Mouse (Mus musculus) gastrocnemius, postnatal 10 days (tissue): Measurements from ENCODE around the gene Nlgn1. TPM values are rescaled to one million over a fixed set of nuclear protein-coding genes. Genes with fewer than 3 reads are reported as not detected.

ENCODE experiments used
- DNase-seq: peaks from one replicate; pipeline ENCODE4 v3.0.0; 2021; ENCODE audit warnings: mixed read lengths
- total RNA-seq, 2 experiments: library from RNA; stranded (reverse); gene quantifications; 2 replicates each; pipeline ENCODE4 v1.2.3; 2021

The Nlgn1 gene
- total RNA-seq, 2 experiments from 2014 or later, result 1.2 to 1.5 TPM

DNA sequence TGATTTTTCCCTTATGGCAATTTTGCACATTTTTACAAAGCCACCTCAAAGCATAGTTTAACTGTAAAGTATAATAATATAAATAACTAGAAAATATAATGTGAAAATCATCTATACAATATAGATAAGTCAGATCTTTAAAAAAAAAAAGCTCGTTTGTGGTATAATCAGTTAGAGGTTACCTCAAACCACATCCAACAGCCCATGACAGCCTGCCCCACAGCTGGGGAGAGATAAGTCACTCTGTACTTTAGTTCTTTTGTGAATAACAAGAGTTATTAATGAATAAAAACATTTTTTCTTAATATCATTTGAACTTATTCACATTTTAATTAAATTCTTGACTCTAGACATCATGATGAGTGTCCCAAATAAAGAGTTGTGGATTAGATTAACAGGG, 130.8 kb downstream of the Nlgn1 start:
- no peak for DNase-seq

DNA sequence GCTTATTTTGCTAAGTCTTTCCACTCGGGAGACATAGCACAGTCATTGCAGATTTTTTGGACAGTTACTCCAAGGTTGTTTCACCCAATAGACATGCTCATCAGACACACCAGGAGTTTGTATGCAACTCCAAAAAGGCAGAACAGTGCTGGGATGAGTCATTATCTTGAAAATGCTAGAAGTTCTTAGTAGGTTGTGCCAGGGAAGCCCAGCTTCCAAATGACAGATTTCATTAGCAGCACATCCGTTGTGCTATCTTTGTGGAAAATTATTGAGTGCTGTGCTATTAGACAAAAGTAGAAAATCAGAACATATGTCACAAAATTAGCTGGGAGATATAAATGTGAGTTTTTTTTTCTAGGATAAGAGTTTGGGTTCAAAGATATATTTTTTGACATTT, 137.3 kb downstream of the Nlgn1 start:
- DNase-seq, result no peak

DNA sequence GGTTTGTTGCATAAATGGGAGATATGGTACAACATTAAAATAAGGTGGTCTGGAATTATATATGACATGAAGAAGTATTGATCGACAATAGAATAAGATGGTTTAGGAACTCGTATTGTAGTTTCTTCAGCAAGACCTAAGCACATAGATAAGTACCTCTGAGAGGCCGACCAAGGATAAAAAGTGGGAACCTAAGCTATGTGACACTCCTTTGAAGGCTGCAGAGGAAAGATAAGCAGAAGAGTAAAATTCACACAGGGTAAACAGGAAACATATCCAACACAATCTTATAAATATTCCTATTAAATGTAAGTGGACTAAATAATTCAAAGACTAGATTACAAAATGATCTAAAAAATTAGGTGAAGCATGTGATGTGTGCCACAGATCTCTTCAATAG, 151.2 kb downstream of the Nlgn1 start:
- DNase-seq, result no peak

DNA sequence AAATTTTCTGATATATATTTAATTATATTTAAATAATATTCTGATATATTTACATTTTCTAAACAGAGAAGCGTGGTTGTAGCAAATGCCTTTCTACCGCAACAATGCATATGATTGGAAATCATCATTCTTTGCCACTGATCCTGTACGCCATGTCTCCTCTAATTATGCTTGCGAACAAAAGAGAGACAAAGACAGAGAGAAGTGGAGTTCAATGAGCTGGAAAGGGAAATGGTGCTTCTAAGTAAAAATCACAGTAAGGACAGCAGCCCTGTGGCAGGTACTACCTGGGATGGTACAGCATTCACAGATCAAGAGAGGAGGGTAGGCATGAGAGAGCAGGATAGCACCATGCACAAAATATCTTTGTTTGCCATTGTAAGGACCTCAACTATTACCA, 156.9 kb downstream of the Nlgn1 start:
- no peak for DNase-seq

DNA sequence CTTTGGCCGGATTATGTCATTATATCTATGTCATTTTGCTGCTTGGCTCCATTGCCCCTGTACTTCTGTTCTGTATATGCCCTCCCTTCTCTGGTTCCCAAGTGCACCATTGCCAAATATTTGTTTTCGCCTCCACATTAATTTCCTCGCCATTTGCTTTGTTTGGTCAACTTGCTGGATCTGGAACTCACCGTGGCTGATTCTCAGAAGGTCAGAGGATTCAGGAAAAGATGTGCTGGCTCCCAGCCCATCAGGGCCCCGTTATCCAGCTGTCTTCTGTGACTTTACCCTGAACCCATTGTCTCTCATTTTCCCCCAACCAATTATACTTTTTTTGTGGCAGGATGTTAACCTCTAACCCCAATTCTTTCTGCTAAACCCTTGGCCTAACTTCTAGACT, 158.0 kb downstream of the Nlgn1 start:
- no peak for DNase-seq

DNA sequence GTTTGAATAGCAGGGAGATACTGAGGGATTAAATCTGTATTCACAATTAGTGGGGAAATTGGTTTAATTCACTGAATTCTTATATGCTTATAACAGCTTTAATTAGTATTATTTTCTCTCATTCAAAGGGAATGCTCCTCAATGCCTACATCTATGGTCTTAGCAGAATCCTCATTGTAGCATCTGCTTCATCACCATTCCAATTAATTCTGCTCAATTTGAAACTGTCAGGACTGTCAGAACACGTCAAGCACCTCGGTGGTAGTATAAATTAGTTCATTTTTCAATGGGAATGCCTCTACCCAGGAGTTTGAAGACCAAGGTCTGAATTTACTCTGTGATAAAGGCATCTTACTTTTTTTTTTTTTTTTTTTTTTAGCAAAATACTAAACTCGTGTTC, 158.6 kb downstream of the Nlgn1 start:
- no peak for DNase-seq

DNA sequence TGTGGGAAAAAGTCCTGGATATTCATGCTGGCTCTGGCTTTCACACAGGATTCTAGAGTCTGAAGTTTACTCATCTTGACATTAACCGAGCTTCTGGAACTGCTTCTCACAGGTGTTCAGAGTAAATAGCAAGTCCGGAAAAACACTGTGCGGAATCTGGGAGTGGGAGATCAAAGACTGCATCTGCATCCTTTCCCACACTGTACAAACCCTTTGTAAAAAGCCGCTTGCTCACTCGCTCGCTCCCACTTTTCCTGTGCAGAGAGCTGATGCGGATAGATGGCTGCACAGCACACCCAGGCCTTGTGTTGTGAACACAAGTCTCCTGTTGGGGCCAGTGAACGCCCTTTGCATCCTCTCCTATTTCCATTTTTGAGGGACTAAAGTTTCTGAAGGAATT, 165.5 kb downstream of the Nlgn1 start:
- DNase-seq, result no peak

DNA sequence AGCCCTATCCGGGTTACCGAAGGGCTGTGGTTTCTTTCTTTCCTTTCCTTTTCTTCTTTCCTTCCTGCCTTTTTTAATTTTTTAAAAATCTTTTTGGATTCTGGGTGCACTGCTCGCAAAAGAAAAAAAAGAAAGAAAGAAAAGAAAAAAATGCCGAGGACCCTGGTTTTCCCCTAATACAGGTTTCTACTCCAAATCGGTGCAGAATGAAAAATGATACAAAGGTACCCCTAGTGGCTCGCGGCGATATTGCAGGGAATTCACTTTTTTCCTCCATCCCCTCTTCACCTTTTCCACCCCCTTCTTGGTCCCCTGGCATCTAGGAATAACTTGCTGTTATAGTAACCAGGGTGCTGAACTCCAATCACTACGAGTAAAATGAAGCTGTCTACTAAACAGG, 178.5 kb downstream of the Nlgn1 start:
- peak; percentile 36 for DNase-seq

DNA sequence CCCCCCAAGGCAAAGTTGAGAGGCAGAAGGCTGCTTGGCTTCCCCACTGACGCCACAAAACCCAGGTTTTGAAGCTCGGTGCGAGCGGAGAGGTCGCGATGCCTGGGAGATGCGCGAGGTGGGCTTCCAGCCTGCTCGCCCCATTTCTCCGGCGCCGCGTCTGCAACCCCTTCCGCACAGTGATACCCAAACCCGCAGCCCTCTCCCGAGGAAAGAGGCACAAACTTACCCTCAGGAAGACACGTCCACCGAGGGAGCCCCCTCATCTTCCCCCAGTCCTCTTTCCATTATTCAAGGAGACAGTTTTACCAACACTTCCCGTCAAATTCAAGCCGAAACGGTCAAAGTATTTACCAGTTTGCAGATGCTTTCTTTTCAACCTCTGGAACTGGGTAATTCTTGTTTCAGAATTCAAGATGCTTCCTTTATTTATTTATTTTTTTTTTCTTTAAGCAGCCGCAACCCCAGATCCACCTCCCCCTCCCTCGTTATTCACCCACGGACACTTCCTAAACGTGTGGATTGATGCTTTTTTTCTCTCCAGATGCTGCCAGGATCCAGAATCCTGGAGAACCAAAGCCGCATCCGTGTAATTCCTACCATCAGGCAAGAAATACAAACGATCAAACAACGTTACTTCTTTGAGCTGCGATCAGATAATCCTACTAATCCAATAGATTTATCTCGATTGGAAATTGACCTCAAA, 179.1 kb downstream of the Nlgn1 start:
- peak; percentile 23 for DNase-seq

DNA sequence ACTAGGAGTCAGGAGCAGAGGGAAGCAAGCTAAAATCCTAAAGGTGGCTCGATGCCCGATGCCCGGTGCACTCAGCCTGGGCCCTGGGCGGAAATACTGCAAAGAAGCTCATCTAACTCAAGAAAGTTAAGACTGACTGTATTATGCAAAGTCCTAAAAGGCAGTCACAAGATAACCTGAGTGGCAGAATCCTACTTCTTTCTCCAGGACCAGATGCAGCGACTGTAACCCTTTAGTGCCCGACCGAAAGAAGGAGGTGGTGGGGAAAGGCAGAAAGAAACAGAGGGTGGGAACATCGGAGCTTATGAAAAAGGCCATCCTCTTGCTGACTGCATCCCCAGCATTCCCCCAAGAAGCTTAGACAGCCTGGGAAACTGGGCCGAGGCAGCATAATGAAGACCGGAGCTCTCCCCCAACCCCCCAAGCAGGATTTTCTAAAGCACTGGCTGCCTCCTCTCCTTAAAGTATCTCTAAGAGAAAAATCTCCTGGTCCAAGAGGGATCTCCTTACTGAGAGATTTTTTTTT, 179.7 kb downstream of the Nlgn1 start:
- DNase-seq, result peak; percentile 15

DNA sequence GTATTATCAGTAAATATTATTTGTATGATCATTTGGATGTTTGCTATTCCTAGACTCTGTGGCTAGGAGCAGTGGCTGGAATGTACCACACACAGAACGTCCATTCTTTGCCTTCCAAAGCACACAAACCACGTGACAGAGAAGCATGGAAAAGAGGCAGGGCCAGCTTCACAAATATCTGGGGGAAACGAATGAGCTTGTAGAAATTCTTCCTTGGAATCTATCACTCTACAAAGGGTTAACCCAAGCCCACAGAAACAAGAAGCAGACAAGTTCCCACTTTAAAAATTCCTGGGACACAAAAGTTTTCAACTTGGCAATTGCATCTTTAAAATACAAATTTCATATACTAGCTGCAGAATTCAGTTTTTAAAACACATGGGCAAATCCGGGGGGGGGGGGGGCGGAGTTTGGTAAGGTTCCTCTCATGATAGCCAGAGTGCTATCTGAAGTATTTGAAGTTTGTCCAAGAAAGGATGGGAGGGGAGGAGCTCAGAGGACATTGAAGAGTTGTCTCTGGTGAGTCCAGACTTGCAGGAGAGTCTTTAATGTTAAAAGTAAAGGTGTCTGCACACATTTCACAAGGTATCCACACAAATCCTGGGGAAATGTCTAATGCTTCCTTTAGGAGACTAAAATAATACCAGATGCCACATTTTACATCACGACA, 180.8 kb downstream of the Nlgn1 start:
- DNase-seq, result no peak

DNA sequence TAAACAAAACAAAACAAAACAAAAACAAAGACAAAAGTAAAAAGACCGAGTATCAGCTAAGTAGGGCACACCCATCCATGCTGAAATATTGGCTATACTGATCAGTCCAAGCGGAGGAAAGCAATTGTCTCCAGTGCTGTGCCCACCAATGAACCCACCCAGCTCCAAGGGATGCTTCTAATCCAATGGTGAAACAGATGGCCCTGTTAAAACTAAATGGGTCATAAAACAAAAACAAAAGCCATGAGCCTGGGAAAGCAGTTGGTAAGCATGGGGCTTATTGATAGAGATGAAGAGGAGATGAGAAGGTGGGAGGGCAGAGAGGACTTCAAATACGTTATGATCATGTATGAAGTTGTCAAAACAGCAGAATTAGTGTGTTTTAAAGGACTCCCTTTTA, 186.1 kb downstream of the Nlgn1 start:
- DNase-seq, result no peak

DNA sequence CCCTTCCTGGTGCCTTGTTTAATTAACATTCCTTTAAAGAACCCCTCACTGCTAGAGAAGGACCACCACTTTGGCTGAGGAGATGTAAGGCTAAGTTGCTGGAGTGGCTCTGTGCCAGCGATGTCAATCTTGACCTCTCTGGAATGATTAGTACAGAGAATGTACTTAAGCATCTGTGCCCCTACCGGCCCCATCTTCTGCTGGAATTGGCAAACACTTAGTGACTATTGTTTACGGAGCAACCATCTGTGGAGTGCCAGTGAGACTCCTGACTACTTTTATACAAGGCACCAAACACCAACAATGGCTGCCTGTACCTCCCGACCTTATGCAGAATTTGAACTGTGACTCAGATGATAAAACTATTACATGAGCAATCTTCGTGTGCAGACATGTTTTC, 186.8 kb downstream of the Nlgn1 start:
- no peak for DNase-seq

DNA sequence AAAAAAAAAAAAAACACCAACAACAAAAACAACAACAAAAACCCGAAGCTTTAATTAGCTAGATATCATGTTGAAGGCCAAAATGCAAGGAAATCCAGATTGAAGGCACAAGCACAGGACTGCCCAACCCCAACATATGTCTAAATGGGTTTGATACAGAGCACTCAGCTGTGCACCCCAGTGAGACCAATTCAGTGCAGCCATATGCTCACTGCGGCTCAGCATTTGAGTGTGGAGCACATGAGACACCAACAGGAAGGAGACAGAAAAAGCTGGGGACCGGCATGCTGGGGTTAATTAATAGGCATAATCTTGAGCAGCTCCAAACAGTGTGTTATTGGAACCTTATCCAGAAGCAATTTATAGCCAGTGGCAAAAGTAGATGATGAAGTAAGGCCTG, 190.7 kb downstream of the Nlgn1 start:
- no peak for DNase-seq

DNA sequence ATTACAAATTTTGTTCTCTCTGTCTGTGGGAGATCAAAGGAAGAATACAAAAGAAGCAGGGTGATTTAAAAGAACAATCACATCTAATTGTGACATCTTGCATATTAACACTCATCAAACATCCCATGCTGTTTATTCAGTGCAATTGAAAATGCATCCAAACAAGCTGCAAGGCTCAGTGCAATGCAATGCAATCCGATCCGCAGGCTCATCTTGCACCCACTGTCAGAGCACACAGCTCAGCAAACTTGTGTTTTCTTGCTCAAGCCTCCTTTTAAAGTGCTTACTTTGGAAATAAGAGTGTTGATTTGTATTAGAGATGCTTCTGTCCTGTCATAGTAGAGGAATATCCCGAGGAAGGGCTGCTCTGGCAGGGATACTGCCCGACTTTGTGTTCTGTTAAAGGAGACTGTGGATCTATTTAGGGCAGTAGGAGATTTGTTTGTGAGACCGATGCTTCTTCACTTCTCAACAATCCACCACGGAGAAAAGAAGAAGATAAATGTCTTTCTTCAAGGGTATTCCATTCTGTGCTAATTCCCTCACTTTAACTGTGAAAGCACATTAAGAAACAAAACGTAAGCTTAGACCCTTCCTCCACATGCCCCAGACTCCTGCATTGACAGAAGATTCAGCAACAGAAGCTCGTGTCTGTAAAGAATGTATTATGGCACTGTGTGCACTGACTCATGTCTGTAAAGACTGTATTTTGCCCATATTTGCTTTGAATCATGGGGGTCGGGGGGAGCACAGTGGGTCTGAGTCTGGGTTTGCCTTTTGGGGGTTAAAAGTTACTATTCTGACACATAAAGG, 197.2 kb downstream of the Nlgn1 start:
- DNase-seq, result no peak

DNA sequence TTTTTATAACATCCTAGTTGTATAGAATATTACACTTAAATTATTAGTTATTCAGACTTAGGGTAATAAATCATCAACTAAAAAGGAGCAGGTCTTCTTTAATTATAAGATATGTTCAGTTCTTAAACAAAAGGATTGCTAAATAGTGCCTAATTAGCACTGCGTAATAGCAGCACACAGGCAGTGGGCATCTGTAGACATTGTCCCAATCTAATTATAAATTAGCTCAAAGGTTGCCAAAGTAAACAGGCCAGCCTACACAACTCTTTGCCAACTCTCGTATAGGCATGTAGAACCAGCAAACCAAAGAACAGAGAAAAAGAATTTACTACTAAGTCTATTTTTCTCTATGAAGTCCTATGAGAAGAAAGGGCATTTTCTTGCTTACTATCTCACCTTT, 201.3 kb downstream of the Nlgn1 start:
- DNase-seq, result no peak

DNA sequence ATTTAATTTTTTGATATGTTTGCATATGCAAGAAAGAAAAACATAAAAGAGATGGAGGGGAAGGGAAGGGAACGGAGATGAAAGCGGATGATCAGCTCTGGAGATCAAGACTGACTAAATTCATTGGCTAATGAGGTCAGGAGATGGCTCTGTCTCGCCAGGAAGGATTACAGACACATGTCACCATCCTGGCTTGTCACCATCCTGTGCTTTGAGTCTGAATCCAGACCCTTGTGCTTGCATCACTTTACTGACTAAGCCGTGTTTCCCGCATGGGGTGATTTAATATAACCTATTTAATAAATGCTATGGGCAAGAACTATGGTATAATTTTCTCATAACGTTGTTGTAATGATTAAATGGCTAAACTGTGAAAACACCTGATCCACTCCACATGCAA, 202.8 kb downstream of the Nlgn1 start:
- DNase-seq, result no peak

DNA sequence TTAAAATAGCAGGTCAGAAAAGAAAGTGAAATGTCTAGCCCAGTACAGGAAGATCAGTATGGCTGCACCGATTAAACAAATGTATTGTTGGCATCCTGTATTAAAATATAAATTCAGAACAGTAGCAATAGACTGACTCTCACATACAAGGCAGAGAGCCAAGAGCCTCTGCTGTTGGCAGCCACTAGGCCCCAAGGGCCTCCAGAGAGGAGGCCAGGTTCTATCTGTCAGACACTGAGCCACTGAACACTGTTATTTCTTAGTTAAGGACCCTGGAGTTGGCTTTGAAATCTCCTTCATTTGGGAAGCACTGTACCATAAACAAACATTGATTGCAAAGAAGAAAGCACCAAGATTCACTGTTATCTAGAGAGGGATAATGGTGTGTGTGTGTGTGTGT, 215.2 kb downstream of the Nlgn1 start:
- DNase-seq, result no peak

DNA sequence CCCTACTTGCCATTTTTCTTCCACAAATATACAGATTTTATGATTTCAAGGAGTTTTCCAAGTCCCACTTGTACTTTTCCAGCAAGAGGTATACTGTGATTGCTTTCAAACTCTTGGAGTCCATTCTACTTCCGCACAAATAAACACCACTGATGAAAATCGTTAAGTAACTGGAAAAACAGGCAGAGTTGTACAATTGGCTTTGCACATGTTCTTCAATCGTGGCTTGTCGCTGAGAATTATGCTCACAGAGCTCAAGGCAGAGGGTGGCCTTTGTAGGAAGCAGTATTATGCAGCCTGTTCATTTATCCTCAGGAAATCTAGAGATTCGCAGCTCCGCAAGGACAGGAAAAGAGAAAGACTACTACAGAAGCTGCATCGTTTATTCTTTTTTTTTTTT, 225.9 kb downstream of the Nlgn1 start:
- DNase-seq, result no peak

DNA sequence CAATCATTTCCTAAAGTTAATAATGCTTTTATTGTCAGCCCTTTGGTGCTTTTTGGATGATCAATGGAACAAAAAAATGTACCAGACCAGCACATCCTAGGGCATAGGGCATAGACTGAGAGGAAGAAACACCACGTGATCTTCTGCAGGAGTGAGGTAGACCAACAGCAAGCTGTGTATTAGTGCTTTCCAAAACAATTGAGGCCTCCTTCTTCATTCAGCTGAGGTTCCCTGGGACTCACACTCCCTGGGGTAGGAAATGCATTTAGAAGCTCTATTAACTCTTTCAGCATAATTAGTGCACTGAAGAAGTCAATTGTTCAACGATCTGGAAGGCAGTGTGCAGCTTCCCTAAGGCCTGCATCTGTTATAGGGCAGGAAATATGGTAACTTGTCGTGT, 226.7 kb downstream of the Nlgn1 start:
- DNase-seq, result no peak

DNA sequence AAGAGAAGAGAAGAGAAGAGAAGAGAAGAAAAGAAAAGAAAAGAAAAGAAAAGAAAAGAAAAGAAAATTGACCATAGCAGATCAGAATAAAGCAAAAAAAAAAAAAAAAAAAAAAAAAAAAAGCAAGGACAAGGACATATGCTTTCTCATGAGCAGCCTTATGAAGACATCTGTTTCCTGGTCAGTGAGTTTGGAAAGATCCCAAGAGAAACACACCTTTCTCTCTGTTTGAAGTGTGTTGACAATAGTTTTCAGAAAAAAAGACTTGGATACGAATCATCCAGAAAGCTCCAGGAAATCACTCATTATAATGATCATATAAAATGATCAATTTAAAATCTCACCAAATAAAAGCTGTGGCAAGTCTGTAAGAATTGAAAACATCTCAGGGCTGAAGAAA, 230.0 kb downstream of the Nlgn1 start:
- DNase-seq, result no peak

DNA sequence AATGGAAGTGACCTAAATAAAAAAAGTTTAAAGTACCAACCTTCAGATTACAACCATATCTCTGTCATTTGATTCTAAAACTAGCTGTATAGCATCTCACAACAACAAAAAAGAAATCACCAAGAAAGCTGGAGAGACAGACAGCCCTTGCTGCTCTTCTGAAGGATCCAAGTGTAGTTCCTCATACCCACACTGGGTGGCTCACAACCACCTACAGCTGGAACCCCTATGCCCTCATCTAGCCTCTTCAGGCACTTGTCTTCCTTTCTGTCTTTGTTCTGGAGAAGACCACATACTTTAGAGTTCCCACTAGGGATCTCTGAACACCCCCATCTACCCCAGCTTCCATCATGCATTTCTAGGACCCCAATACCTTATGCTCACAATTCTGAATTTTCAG, 236.7 kb downstream of the Nlgn1 start:
- no peak for DNase-seq

DNA sequence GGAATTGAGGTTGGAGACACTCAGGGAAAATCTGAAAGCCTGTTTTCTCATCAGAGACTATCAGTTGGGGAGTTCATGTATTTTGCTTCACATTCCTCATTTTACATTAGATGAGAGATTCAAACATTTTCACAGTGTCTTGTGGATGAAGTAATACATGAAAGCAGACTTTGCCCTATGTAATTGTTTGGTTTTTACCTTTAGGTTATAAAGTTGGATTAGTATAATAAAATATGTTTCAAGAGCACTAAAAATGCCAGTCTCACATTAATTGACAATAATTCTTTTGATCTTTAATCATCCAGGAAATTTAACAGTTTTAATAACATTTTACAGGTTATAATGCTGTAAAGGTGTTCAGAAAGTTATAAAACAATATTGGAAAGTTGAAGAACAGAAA, 262.9 kb downstream of the Nlgn1 start:
- no peak for DNase-seq
